8 mouse cellular contexts compared by ENCODE assay signal in genomic region chr16:17553910-17554685, GRCm38 (mm10). TPM values are rescaled to one million over a fixed set of nuclear protein-coding genes. Genes with fewer than 3 reads are reported as not detected.
DNase-seq lines count a peak whose midpoint lies in the region; ATAC-seq and TF ChIP-seq lines count a peak whose summit lies in the region.

No protein-coding gene starts in this region.

- TF ChIP-seq CTCF in CH12.LX (conservative IDR thresholded peaks at IDR 0.05 in 1 of 2, IDR thresholded peaks at IDR 0.05 in 1 of 2; ENCODE audit: low read depth in 2 of 2, low read length in 2 of 2), result no peak
- no peak for TF ChIP-seq CTCF in forebrain, postnatal 0 days (IDR thresholded peaks at IDR 0.05; ENCODE audit: low read depth)

- no peaks in the 10 kb centered on the region for H3K79me2 ChIP-seq in CH12.LX (replicated peaks; ENCODE audit: control insufficient read depth, extremely low read depth, insufficient read depth, poor library complexity, severe bottlenecking)

- H3K9ac ChIP-seq in CH12.LX (ENCODE audit: insufficient read depth, low read depth), result peak overlapping the region; percentile 14; the same call in 1 of the 2 replicates
- no peak overlapping the region for H3K9ac ChIP-seq in forebrain, postnatal 0 days
- no peak overlapping the region for H3K9ac ChIP-seq in kidney, embryonic 14.5 days (ENCODE audit: low read depth, low read length)

- ATAC-seq in forebrain, postnatal 0 days, result peak; percentile 97
- ATAC-seq in kidney, embryonic 14.5 days (ENCODE audit: low FRiP score, low TSS enrichment), result peak; percentile 91

- TF ChIP-seq EP300 in CH12.LX (IDR thresholded peaks at IDR 0.05; ENCODE audit: low read length), result no peak

- no peaks in the 10 kb centered on the region for H3K9me3 ChIP-seq in CH12.LX (replicated peaks; ENCODE audit: low read length)
- H3K9me3 ChIP-seq in forebrain, postnatal 0 days (ENCODE audit: low read length), result no peaks in the 10 kb centered on the region
- H3K9me3 ChIP-seq in kidney, embryonic 14.5 days (ENCODE audit: control insufficient read depth, low read length), result no peaks in the 10 kb centered on the region

- peaks cover 13% of the 10 kb centered on the region for H3K27me3 ChIP-seq in CH12.LX (replicated peaks)
- H3K27me3 ChIP-seq in forebrain, postnatal 0 days (ENCODE audit: insufficient read depth, low read length), result no peaks in the 10 kb centered on the region
- H3K27me3 ChIP-seq in kidney, embryonic 14.5 days (ENCODE audit: control insufficient read depth, insufficient read depth, low read length), result no peaks in the 10 kb centered on the region

- in situ Hi-C loops in CH12.LX (cut with MboI; ENCODE audit: low pct_ligation_motif_present, low pct_unique_long_range_greater_than_20kb, low sequenced_read_pairs), result loop anchor here (5.0 to 10.0 kb wide), 2 partner anchors 33 to 181 kb away; partner anchors contain the start of gene Med15

- peak; percentile 99 for DNase-seq in CH12.LX (ENCODE audit: extremely low read depth)
- peak; percentile 19 for DNase-seq in adrenal gland, postnatal 25 days
- DNase-seq in forebrain, postnatal 0 days, result peak; percentile 60
- peak; percentile 68 for DNase-seq in lung, postnatal 14 days
- DNase-seq in skeletal muscle tissue, adult 2 months (ENCODE audit: low read depth, low spot score), result peak; percentile 32
- DNase-seq in gastrocnemius, postnatal 25 days, result no peak
- DNase-seq in left cerebral cortex, postnatal 14 days (ENCODE audit: low spot score in 2 of 2), result no peak

- peak overlapping the region; percentile 57 for H3K4me2 ChIP-seq in CH12.LX (ENCODE audit: insufficient read depth, low read depth, poor library complexity, severe bottlenecking)
- peak overlapping the region; percentile 40 for H3K4me2 ChIP-seq in forebrain, postnatal 0 days (ENCODE audit: low read depth)
- peak overlapping the region; percentile 27; the same call in 1 of the 2 replicates for H3K4me2 ChIP-seq in kidney, embryonic 14.5 days (replicated peaks; ENCODE audit: low read depth, low read length)

- intact Hi-C loops in left cerebral cortex, postnatal 14 days (cut with DNase I), result no loop called here

- peak overlapping the region; percentile 54 to 57 (median 57) for H3K4me3 ChIP-seq in CH12.LX (replicated peaks in 1 of 3; ENCODE audit: low read depth in 2 of 3, low read length in 2 of 3, poor library complexity in 1 of 3)
- H3K4me3 ChIP-seq in forebrain, postnatal 0 days (ENCODE audit: low read depth, low read length), result peak overlapping the region; percentile 13; the same call in 1 of the 2 replicates
- H3K4me3 ChIP-seq in kidney, embryonic 14.5 days (ENCODE audit: low read length), result peak overlapping the region; percentile 4; the same call in 1 of the 2 replicates

- peak; percentile 61 for TF ChIP-seq POLR2A in CH12.LX (IDR thresholded peaks at IDR 0.05; ENCODE audit: low read depth, low read length)

- no peak for TF ChIP-seq RAD21 in CH12.LX (IDR thresholded peaks at IDR 0.05; ENCODE audit: low read depth, low read length)

- no peaks in the 10 kb centered on the region for H3K36me3 ChIP-seq in CH12.LX (replicated peaks in 1 of 2; ENCODE audit: control insufficient read depth in 1 of 2, insufficient read depth in 1 of 2, low read length in 1 of 2)
- H3K36me3 ChIP-seq in forebrain, postnatal 0 days (ENCODE audit: insufficient read depth), result no peaks in the 10 kb centered on the region
- H3K36me3 ChIP-seq in kidney, embryonic 14.5 days (ENCODE audit: control insufficient read depth, insufficient read depth, low read length), result no peaks in the 10 kb centered on the region

- H3K27ac ChIP-seq in CH12.LX (ENCODE audit: insufficient read depth, low read depth), result no peak overlapping the region
- no peak overlapping the region for H3K27ac ChIP-seq in forebrain, postnatal 0 days (ENCODE audit: low read depth, low read length)
- H3K27ac ChIP-seq in kidney, embryonic 14.5 days (ENCODE audit: low read depth, low read length), result no peak overlapping the region

- WGBS in forebrain, postnatal 0 days, result 8% methylated on average over 18 of the region's 18 CpGs
- 9% methylated on average over 18 of the region's 18 CpGs for WGBS in kidney, embryonic 14.5 days

- H3K4me1 ChIP-seq in CH12.LX (ENCODE audit: control insufficient read depth in 1 of 2, insufficient read depth in 2 of 2), result peaks cover 22 to 38% of the 10 kb centered on the region in 2 experiments
- no peaks in the 10 kb centered on the region for H3K4me1 ChIP-seq in forebrain, postnatal 0 days (ENCODE audit: insufficient read depth)
- H3K4me1 ChIP-seq in kidney, embryonic 14.5 days (ENCODE audit: control insufficient read depth, insufficient read depth, low read length), result peaks cover 9% of the 10 kb centered on the region

- dilution Hi-C loops in CH12.LX (cut with MboI; ENCODE audit: extremely low pct_ligation_motif_present, extremely low pct_unique_long_range_greater_than_20kb, low sequenced_read_pairs), result no loop called here

TF ChIP-seq in CH12.LX, 34 proteins besides CTCF, POLR2A, EP300 and RAD21:
- TF ChIP-seq USF2 (conservative IDR thresholded peaks at IDR 0.05; ENCODE audit: low read depth, low read length) (0 out of 2 replicates have a peak, but pooled peaks have one; percentile 42), SIN3A (IDR thresholded peaks at IDR 0.05; ENCODE audit: low read length) (0 out of 2 replicates have a peak, but pooled peaks have one; percentile 38), UBTF (IDR thresholded peaks at IDR 0.05; ENCODE audit: low read depth, low read length) (no peak), USF1 (IDR thresholded peaks at IDR 0.05; ENCODE audit: low read depth, low read length) (peak; percentile 68), BHLHE40 (IDR thresholded peaks at IDR 0.05; ENCODE audit: low read depth, low read length) (peak; percentile 84), NELFE (IDR thresholded peaks at IDR 0.05; ENCODE audit: low read depth, low read length) (no peak), MAX (IDR thresholded peaks at IDR 0.05; ENCODE audit: low read length) (0 out of 2 replicates have a peak, but pooled peaks have one; percentile 16)

RNA-seq across cellular contexts. Expression of gene Lrrc74b, which starts 6.9 kb away (rescaled TPM):
- not detected in 2 replicates for total RNA-seq in CH12.LX (2012; rRNA removed)
- total RNA-seq in CH12.LX (2014; rRNA removed), result not detected in 2 replicates
- 0.17 TPM in 1 of 2 replicates, not detected in the other for polyA plus RNA-seq in CH12.LX (2012; ENCODE audit: insufficient read length, low read depth)
- 0.12 TPM in 1 of 2 replicates, not detected in the other for total RNA-seq in adrenal gland, postnatal 25 days (2021)
- 3.0 and 3.5 TPM in 2 replicates for total RNA-seq in forebrain, postnatal 0 days (2014; rRNA removed)
- polyA plus RNA-seq in forebrain, postnatal 0 days (2015; fragmentation: Nextera tagmentation; extraction: Ambion mirVana), result 2.3 and 4.1 TPM in 2 replicates
- polyA plus RNA-seq in kidney, embryonic 14.5 days (2014; fragmentation: Nextera tagmentation; extraction: Ambion mirVana), result 0.12 TPM in 1 of 2 replicates, not detected in the other
- 1 to 10 TPM; 1.2 to 2.0 TPM for total RNA-seq in gastrocnemius, postnatal 25 days (2021)
- total RNA-seq in left cerebral cortex, postnatal 14 days (2021), result under 1 TPM; 0.29 to 0.42 TPM

RNA-seq across cellular contexts. Expression of gene P2rx6, which starts 7.6 kb away (rescaled TPM):
- total RNA-seq in CH12.LX (2012; rRNA removed), result not detected in 2 replicates
- total RNA-seq in CH12.LX (2014; rRNA removed), result not detected in 2 replicates
- polyA plus RNA-seq in CH12.LX (2012; ENCODE audit: insufficient read length, low read depth), result not detected in 2 replicates
- 0.61 and 0.76 TPM in 2 replicates for total RNA-seq in adrenal gland, postnatal 25 days (2021)
- 1.3 and 1.9 TPM in 2 replicates for total RNA-seq in forebrain, postnatal 0 days (2014; rRNA removed)
- 1.5 and 2.8 TPM in 2 replicates for polyA plus RNA-seq in forebrain, postnatal 0 days (2015; fragmentation: Nextera tagmentation; extraction: Ambion mirVana)
- 0.27 and 0.37 TPM in 2 replicates for polyA plus RNA-seq in kidney, embryonic 14.5 days (2014; fragmentation: Nextera tagmentation; extraction: Ambion mirVana)
- total RNA-seq in gastrocnemius, postnatal 25 days (2021), result 1 to 10 TPM; 8.7 to 9.1 TPM
- under 1 TPM; 0.13 to 0.19 TPM for total RNA-seq in left cerebral cortex, postnatal 14 days (2021)

RNA-seq across cellular contexts. Expression of gene Thap7, which starts 23.2 kb away (rescaled TPM):
- total RNA-seq in CH12.LX (2012; rRNA removed) (64.3 and 72.7 TPM in 2 replicates), CH12.LX (2014; rRNA removed) (80.7 and 83.3 TPM in 2 replicates)
- polyA plus RNA-seq in CH12.LX (2012; ENCODE audit: insufficient read length, low read depth), result 79.4 and 82.4 TPM in 2 replicates
- 40.7 and 44.1 TPM in 2 replicates for total RNA-seq in adrenal gland, postnatal 25 days (2021)
- total RNA-seq in forebrain, postnatal 0 days (2014; rRNA removed), result 69.2 and 71.0 TPM in 2 replicates
- polyA plus RNA-seq in forebrain, postnatal 0 days (2015; fragmentation: Nextera tagmentation; extraction: Ambion mirVana), result 58.3 and 64.4 TPM in 2 replicates
- polyA plus RNA-seq in kidney, embryonic 14.5 days (2014; fragmentation: Nextera tagmentation; extraction: Ambion mirVana), result 49.1 and 51.1 TPM in 2 replicates
- 10 to 100 TPM; 12.8 to 14.5 TPM for total RNA-seq in gastrocnemius, postnatal 25 days (2021)
- total RNA-seq in left cerebral cortex, postnatal 14 days (2021), result 10 to 100 TPM; 36.9 to 42.7 TPM

RNA-seq across cellular contexts. Expression of gene Slc7a4, which starts 28.9 kb away (rescaled TPM):
- total RNA-seq in CH12.LX (2012; rRNA removed), result 0.34 and 1.3 TPM in 2 replicates
- not detected in 2 replicates for total RNA-seq in CH12.LX (2014; rRNA removed)
- polyA plus RNA-seq in CH12.LX (2012; ENCODE audit: insufficient read length, low read depth), result not detected in 2 replicates
- total RNA-seq in adrenal gland, postnatal 25 days (2021), result 8.0 and 14.9 TPM in 2 replicates
- total RNA-seq in forebrain, postnatal 0 days (2014; rRNA removed), result 47.5 and 53.4 TPM in 2 replicates
- polyA plus RNA-seq in forebrain, postnatal 0 days (2015; fragmentation: Nextera tagmentation; extraction: Ambion mirVana), result 33.1 and 47.3 TPM in 2 replicates
- polyA plus RNA-seq in kidney, embryonic 14.5 days (2014; fragmentation: Nextera tagmentation; extraction: Ambion mirVana), result 4.3 and 6.6 TPM in 2 replicates
- total RNA-seq in gastrocnemius, postnatal 25 days (2021), result under 1 TPM; 0.32 to 0.36 TPM
- 10 to 100 TPM; 71.7 to 76.3 TPM for total RNA-seq in left cerebral cortex, postnatal 14 days (2021)

RNA-seq across cellular contexts. Expression of gene Lztr1, which starts 45.6 kb away (rescaled TPM):
- total RNA-seq in CH12.LX (2012; rRNA removed) (111 and 138 TPM in 2 replicates), CH12.LX (2014; rRNA removed) (98.4 and 110 TPM in 2 replicates)
- 78.0 and 111 TPM in 2 replicates for polyA plus RNA-seq in CH12.LX (2012; ENCODE audit: insufficient read length, low read depth)
- 70.0 and 74.9 TPM in 2 replicates for total RNA-seq in adrenal gland, postnatal 25 days (2021)
- 206 and 244 TPM in 2 replicates for total RNA-seq in forebrain, postnatal 0 days (2014; rRNA removed)
- 91.4 and 103 TPM in 2 replicates for polyA plus RNA-seq in forebrain, postnatal 0 days (2015; fragmentation: Nextera tagmentation; extraction: Ambion mirVana)
- 57.9 and 81.4 TPM in 2 replicates for polyA plus RNA-seq in kidney, embryonic 14.5 days (2014; fragmentation: Nextera tagmentation; extraction: Ambion mirVana)
- total RNA-seq in gastrocnemius, postnatal 25 days (2021), result 10 to 100 TPM; 19.2 to 23.6 TPM
- total RNA-seq in left cerebral cortex, postnatal 14 days (2021), result 100 to 1,000 TPM; 163 to 176 TPM

Comparison
In these comparisons a context has a peak if more than half of its experiments do, and no peak if none do; other contexts are left out.
1. DNase-seq: peak in CH12.LX (single experiment), adrenal gland, postnatal 25 days (single experiment), forebrain, postnatal 0 days (single experiment), lung, postnatal 14 days (single experiment) and skeletal muscle tissue, adult 2 months (single experiment); none in gastrocnemius, postnatal 25 days (single experiment) and left cerebral cortex, postnatal 14 days (0 of 2).
2. H3K4me3 ChIP-seq: peak in every context shown above with its lines; median percentile 57 in CH12.LX; 13 in forebrain, postnatal 0 days; 4 in kidney, embryonic 14.5 days.
3. Peak in every context shown above with its lines, with median percentiles within 50 percentile points of each other: H3K4me2 ChIP-seq.